Mouse (Mus musculus) liver, postnatal 0 days (tissue): ENCODE measurements around the gene Adamtsl2.

ENCODE experiments used
- CTCF ChIP-seq: sonication (generic); IDR thresholded peaks from 2 replicates; pipeline ENCODE4 v1.5.1; 2016; ENCODE audit warnings: antibody characterized with exemption, low read depth
- EP300 ChIP-seq: IDR thresholded peaks from 2 replicates; pipeline ENCODE4 v1.6.1; 2016; ENCODE audit warnings: antibody characterized with exemption, low read depth, mild to moderate bottlenecking

GRCm38 (mm10) chr2:27138356-27138755 is 59.2 kb downstream of the Adamtsl2 start:
- TF ChIP-seq CTCF (no peak), EP300 (no peak)
